Mouse (Mus musculus): Measurements from ENCODE around the gene Vwa5b1. TPM values are rescaled to one million over a fixed set of nuclear protein-coding genes. Genes with fewer than 3 reads are reported as not detected.

The Vwa5b1 gene
- polyA plus RNA-seq, 1 experiment from 2014 or later: 0.43 TPM

DNA sequence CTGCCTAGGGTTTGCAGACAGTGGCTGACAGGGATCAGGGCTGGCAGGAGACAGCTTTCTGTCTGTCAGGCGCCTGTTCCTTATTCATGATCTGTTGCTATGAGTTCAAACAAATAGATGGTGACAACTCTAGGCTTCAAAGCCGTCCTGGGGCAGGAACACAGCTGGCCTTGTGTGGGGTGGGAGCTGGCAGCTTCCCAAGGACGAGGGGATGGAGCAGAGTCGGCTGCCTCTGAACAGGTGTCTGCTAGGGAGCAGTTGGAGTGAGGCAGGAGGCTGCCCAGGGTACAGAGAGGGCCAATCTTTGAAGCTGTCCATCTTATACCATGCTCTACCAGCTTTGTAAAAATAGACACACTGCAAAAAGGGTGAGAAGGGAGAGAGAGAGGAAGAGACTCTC is 6.6 kb upstream of the Vwa5b1 start:
- no peak for DNase-seq (ENCODE audit: extremely low spot score, low spot score)
- H3K4me3 ChIP-seq: no peak overlapping the region
- H3K27ac ChIP-seq: no peak overlapping the region
- H3K36me3 ChIP-seq (replicated peaks): no peaks in the 10 kb centered on the region
- H3K4me1 ChIP-seq: 0 out of 2 replicates have a peak, but pooled peaks cover 2% of the 10 kb centered on the region
- no peaks in the 10 kb centered on the region for H3K27me3 ChIP-seq (ENCODE audit: poor library complexity, severe bottlenecking)
- WGBS: 56% methylated on average over 4 of the region's 4 CpGs
- no peaks in the 10 kb centered on the region for H3K9me3 ChIP-seq

DNA sequence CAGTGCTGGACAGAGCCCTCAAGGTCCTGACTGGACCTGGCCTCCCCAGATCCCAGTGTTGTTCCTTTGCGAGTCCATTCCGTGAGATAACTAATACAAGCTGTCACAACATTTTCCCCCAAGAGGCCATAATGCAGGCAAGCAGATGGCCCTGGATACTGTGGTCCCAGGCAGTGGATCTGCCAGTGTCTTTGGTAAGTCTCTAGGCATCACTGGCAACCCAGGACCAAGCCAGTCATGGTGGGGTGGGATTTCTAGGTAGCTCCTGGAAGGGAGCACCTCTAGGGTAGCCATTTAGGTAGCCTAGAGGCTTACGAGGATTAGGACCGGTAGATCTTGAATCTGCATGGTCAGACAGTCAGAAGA is 445 bp upstream of the Vwa5b1 start:
- no peaks in the 10 kb centered on the region for H3K36me3 ChIP-seq (replicated peaks)
- 62% methylated on average over 4 of the region's 4 CpGs for whole genome bisulfite sequencing
- no peak for DNase-seq (ENCODE audit: extremely low spot score, low spot score)
- H3K4me3 ChIP-seq: no peak overlapping the region
- H3K9me3 ChIP-seq: no peaks in the 10 kb centered on the region
- peaks cover 26% of the 10 kb centered on the region for H3K4me1 ChIP-seq
- H3K27ac ChIP-seq: peak overlapping the region; percentile 68; the same call in 1 of the 2 replicates
- no peaks in the 10 kb centered on the region for H3K27me3 ChIP-seq (ENCODE audit: poor library complexity, severe bottlenecking)

DNA sequence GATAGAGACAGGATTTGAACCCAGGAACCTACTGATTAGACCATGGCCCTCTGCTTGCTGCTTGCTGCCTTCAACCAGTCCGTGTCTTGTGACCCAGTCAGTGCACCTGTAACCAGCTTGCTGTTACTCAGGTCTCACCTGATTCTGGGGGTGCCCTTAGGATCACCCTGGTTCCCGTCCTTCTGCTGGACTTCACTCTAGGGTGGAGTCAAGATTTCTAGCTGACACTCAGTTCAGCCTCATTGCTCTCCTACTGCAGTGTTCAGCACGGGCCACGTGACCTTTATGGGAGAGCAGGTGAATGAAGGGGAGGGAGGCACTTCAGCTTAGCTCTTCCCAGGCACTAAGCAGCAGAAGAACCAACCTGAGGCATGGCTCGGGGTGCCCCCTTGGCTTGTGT is 7.4 kb downstream of the Vwa5b1 start:
- WGBS: 73% methylated on average over 5 of the region's 5 CpGs
- H3K27ac ChIP-seq: no peak overlapping the region
- peaks cover 5% of the 10 kb centered on the region; the same call in 1 of the 2 replicates for H3K4me1 ChIP-seq
- H3K4me3 ChIP-seq: no peak overlapping the region
- H3K36me3 ChIP-seq (replicated peaks): no peaks in the 10 kb centered on the region
- H3K27me3 ChIP-seq (ENCODE audit: poor library complexity, severe bottlenecking): no peaks in the 10 kb centered on the region
- no peaks in the 10 kb centered on the region for H3K9me3 ChIP-seq
- no peak for DNase-seq (ENCODE audit: extremely low spot score, low spot score)

DNA sequence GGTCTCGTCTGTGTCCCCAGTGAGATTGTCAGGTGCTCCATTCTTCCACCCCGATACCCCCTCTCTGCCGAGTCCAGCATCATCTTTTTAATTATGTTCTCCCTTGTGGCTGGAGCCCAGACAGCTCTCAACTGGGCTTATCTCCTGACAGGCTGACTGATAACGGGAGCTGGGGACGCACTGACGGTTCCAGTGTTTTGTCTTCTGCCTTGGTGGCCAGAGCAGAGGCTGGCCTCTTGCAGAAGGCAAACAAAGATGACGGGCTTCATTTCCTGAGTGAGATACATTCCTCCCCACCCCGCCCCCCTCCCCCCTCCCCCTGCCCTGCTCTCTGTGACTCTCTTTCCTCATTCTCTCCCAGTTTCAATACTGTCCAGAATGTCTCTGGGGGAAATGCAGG is 21.2 kb downstream of the Vwa5b1 start:
- DNase-seq (ENCODE audit: extremely low spot score, low spot score): no peak
- Histone ChIP-seq H3K4me1 (peaks cover 20% of the 10 kb centered on the region), H3K36me3 (replicated peaks) (no peaks in the 10 kb centered on the region), H3K9me3 (no peaks in the 10 kb centered on the region), H3K27ac (peak overlapping the region; percentile 35; the same call in 1 of the 2 replicates), H3K27me3 (ENCODE audit: poor library complexity, severe bottlenecking) (no peaks in the 10 kb centered on the region; the same call in 1 of the 2 replicates), H3K4me3 (no peak overlapping the region)
- WGBS: 32% methylated on average over 8 of the region's 8 CpGs

DNA sequence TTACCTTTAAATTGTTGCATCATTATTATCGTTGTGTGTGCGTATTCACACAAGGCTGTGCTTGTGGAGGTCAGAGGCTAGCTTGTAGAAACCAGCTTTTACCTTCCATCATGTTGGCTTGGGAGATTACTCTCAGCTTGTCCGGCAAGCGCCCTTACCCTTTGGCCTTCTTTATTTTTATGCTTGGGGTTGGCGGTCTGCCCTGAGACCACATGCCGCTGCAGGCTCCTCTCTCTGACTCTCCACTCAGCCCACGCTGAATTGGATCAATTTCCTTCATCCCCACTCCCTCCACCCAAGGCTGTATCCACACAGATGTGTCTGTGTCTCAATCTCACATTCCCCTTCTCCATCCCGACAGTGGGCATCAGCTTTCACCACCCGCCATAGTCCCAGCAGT is 33.8 kb downstream of the Vwa5b1 start:
- H3K4me3 ChIP-seq: no peak overlapping the region
- no peaks in the 10 kb centered on the region for H3K9me3 ChIP-seq
- no peak overlapping the region for H3K27ac ChIP-seq
- H3K36me3 ChIP-seq (replicated peaks): no peaks in the 10 kb centered on the region
- H3K4me1 ChIP-seq: peaks cover 37% of the 10 kb centered on the region
- WGBS: 75% methylated on average over 9 of the region's 9 CpGs
- H3K27me3 ChIP-seq (ENCODE audit: poor library complexity, severe bottlenecking): 0 out of 2 replicates have a peak, but pooled peaks cover 15% of the 10 kb centered on the region
- DNase-seq (ENCODE audit: extremely low spot score, low spot score): no peak

DNA sequence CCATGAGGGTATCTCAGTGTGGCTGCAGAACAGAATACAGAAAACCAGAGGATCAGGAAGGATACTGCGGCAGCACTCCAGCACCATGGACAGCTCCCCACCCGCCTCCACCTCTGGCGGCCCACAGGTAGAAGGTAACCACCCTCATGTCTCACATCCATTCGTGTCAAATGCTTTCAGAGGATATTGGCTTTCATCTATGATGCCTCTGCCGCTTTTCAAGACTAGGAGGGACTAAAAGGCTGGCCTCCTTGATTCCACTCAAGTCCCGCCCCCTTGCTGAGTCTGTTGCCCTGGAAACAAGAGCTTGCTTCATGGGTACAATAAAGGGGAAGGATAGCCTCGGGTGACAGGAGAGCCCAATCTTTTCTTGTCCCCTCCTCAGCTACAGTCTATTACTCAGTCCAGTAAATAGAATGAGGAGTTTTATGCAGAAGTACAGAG is 37.8 kb downstream of the Vwa5b1 start:
- 7% methylated on average over 7 of the region's 7 CpGs for WGBS
- H3K4me3 ChIP-seq: peak overlapping the region; percentile 18; the same call in 1 of the 2 replicates
- no peak overlapping the region for H3K27ac ChIP-seq
- H3K27me3 ChIP-seq (ENCODE audit: poor library complexity, severe bottlenecking): no peaks in the 10 kb centered on the region
- peak; percentile 68 for DNase-seq (ENCODE audit: extremely low spot score, low spot score)
- H3K4me1 ChIP-seq: peaks cover 36% of the 10 kb centered on the region
- H3K9me3 ChIP-seq: no peaks in the 10 kb centered on the region
- H3K36me3 ChIP-seq (replicated peaks): no peaks in the 10 kb centered on the region

DNA sequence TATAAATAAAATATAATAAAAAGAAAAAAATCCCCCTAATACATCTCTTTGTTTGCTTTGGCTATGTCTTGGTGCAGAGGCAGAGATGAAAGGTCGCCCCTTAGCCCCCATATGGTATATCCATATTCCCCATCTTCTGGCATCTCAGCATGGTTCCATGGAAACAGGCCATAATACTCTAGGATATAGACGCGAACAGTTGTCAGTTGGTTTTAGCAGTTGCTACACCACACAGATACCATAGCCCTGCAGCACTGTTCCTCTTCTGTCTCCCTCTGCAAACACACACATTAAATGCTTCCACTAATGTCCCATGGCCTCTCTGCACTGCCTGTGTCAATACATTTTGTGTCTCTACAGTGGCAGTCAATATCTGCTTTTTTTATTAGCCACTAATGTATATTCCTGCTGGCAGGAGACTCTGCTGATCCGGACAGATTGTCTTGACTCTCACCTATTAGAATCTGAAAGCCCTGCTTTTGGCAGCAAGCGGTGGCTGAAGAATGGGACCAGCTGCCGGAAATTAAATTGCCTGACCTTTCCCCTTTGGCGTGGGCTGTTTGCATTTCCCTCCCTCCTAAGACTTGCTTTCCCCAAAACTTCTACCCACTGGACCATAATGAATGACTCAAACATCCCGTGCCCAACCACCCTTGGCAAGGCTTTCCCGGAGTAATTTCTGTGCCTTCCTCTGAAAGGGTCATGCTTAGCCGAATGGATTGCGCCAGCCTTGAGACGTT is 39.1 kb downstream of the Vwa5b1 start:
- Histone ChIP-seq H3K4me1 (peaks cover 28% of the 10 kb centered on the region), H3K4me3 (no peak overlapping the region), H3K27ac (no peak overlapping the region), H3K36me3 (replicated peaks) (no peaks in the 10 kb centered on the region), H3K9me3 (no peaks in the 10 kb centered on the region), H3K27me3 (ENCODE audit: poor library complexity, severe bottlenecking) (no peaks in the 10 kb centered on the region)
- DNase-seq (ENCODE audit: extremely low spot score, low spot score): no peak
- WGBS: 61% methylated on average over 12 of the region's 12 CpGs

DNA sequence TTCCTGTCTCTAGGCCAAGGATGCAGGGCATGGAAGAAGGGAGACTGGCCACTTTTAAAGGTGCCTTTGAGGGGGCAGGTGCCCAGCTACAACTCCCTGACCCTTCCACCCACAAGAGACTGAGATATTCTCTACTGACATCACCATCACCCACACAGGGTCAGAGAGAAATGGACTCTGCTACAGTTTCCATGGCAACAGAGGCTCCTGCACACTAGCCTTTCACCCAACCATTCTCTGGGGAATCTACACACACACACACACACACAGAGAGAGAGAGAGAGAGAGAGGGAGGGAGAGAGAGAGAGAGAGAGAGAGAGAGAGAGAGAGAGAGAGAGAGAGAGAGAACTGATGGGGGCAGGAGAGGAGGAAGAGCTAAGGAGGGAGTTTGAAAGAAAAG is 50.7 kb downstream of the Vwa5b1 start:
- H3K36me3 ChIP-seq (replicated peaks): no peaks in the 10 kb centered on the region
- no peaks in the 10 kb centered on the region for H3K9me3 ChIP-seq
- H3K27me3 ChIP-seq (ENCODE audit: poor library complexity, severe bottlenecking): no peaks in the 10 kb centered on the region
- no peak overlapping the region for H3K27ac ChIP-seq
- H3K4me3 ChIP-seq: no peak overlapping the region
- H3K4me1 ChIP-seq: peaks cover 12% of the 10 kb centered on the region
- DNase-seq (ENCODE audit: extremely low spot score, low spot score): no peak

DNA sequence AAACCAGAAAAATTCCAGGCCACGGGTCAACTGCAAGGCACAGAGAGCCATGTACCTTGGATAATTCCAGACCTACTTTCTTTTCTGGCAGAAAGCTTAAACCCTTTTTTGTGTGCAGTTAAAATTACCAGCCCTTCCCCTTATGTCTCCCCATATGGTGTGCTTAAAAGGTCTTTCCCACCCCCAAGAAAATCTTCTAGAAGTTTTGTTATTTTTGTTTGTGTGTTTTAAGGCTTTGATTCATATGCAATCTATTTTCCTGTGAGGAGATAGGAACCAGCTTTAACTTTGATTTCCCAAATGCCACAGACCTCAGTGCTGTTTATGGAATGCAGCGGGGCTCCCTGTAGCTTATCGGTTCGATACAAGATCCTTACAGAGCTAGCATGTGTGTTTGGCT is 53.2 kb downstream of the Vwa5b1 start:
- H3K4me3 ChIP-seq: no peak overlapping the region
- no peaks in the 10 kb centered on the region for H3K27me3 ChIP-seq (ENCODE audit: poor library complexity, severe bottlenecking)
- 83% methylated on average over 4 of the region's 4 CpGs for WGBS
- DNase-seq (ENCODE audit: extremely low spot score, low spot score): no peak
- no peaks in the 10 kb centered on the region for H3K9me3 ChIP-seq
- H3K4me1 ChIP-seq: peaks cover 22% of the 10 kb centered on the region
- no peak overlapping the region for H3K27ac ChIP-seq
- no peaks in the 10 kb centered on the region for H3K36me3 ChIP-seq (replicated peaks)

DNA sequence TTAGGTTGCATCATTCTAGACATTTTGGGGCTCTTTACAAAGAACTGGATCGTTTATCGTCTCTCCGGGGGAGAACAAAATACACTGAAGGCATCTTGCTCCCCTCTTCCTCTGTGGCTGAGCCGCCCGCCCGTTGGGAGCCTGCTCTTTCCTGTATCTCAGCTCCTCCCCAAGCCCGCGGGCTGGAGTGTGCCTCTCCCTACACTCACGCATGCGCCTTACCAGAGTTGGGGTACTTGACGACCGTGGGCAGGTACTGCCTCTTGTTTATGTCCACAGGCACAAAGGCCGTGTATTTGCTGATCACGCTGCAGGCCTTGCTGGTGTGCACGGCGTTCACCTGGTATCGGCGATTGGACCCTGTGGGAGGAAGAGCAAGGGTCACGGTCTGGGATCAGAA is 57.3 kb downstream of the Vwa5b1 start:
- no peak overlapping the region for H3K27ac ChIP-seq

DNA sequence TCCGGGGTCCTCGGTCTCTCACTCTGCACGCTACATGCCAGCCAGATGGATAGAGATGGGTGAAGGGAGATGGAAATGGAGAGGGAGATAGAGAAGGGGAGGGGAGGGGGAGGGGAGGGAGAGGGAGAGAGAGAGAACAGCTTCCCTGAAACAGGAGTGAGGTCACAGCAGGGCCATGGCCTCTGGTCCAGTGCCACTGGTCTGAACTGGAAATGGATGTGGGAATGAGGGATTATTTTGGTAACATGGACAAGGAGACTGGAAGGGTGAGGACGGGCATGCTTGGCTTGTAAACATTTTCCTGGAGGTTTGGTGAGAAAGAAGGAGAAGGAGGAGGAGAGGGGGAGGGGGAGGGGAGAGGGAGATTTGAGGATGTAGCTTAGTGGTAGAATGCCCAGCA is 59.0 kb downstream of the Vwa5b1 start:
- no peak overlapping the region for H3K4me3 ChIP-seq
- DNase-seq (ENCODE audit: extremely low spot score, low spot score): no peak
- H3K27ac ChIP-seq: no peak overlapping the region
- H3K27me3 ChIP-seq (ENCODE audit: poor library complexity, severe bottlenecking): no peaks in the 10 kb centered on the region
- H3K36me3 ChIP-seq (replicated peaks): no peaks in the 10 kb centered on the region
- peaks cover 42% of the 10 kb centered on the region for H3K4me1 ChIP-seq
- no peaks in the 10 kb centered on the region for H3K9me3 ChIP-seq
- WGBS: 90% methylated on average over 3 of the region's 4 CpGs

More for the DNA sequence above, 57.3 kb downstream of the Vwa5b1 start:
- no peaks in the 10 kb centered on the region for H3K27me3 ChIP-seq (ENCODE audit: poor library complexity, severe bottlenecking)
- H3K36me3 ChIP-seq (replicated peaks): no peaks in the 10 kb centered on the region
- H3K4me1 ChIP-seq: peaks cover 37% of the 10 kb centered on the region
- no peaks in the 10 kb centered on the region for H3K9me3 ChIP-seq
- no peak for DNase-seq (ENCODE audit: extremely low spot score, low spot score)
- WGBS: 83% methylated on average over 19 of the region's 19 CpGs
- H3K4me3 ChIP-seq: no peak overlapping the region

DNA sequence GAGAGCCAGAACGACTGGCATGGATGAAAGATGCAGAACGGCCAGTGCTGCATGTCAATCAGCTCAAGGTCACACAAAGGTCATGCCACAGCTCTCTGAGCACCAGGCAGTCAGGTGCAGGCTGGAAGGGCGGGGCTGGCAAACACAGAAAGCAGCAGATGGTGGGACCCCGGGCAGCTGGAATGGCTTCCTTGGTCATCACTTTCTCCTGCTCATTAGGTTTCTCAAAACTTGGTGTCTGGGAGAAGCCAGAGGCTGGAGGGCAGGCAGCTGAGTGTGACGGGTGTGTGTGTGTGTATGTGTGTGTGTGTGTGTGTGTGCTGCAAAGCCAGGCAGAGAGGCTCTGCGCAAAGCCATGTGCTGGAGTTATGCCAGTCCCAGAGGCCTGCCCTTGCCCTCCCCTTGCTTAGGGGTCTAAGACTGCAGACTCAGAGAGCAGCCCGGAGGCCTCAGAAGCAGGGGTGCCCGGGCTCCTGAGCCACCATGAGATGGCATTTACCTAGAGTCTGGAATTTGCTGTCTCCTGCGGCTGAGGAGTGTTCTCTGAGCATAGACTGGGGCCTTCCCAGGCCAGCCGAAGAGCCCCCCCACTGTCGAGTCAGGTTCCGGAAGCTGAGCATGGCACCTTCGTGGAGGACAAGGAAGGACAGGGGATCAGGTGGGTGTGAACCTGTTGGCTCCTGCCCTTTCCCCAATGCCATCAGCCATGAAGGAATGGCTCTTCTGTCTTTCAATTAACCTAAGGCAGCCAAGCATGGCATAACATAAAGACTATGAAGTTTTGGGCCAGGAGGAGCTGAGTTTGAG is 60.7 kb downstream of the Vwa5b1 start:
- no peak for DNase-seq (ENCODE audit: extremely low spot score, low spot score)
- Histone ChIP-seq H3K27ac (no peak overlapping the region), H3K4me3 (no peak overlapping the region), H3K9me3 (no peaks in the 10 kb centered on the region), H3K4me1 (peaks cover 42% of the 10 kb centered on the region), H3K27me3 (ENCODE audit: poor library complexity, severe bottlenecking) (no peaks in the 10 kb centered on the region), H3K36me3 (replicated peaks) (no peaks in the 10 kb centered on the region)
- WGBS: 77% methylated on average over 13 of the region's 13 CpGs

DNA sequence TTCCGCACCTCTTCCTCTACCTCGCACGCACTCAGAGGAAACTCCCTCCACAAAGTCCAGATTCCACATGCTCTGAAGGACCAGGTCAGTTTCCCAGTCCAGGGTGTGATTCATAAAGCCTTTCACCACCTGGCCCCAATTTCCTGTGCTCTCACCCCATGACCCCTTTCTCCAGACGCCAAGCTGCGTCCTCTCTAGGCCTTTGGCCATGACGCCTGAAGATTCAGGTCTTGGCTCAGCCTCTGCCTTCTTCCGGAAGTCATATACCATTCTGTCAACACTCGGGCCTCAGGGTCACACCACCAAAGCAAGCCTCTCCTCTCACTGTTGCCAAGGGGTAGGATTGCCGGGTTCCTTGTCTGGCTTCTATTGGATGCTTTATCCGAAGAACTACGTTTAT is 65.8 kb downstream of the Vwa5b1 start:
- 67% methylated on average over 11 of the region's 11 CpGs for WGBS

More for the DNA sequence above, 65.8 kb downstream of the Vwa5b1 start:
- Histone ChIP-seq H3K4me3 (no peak overlapping the region), H3K9me3 (no peaks in the 10 kb centered on the region), H3K36me3 (replicated peaks) (no peaks in the 10 kb centered on the region), H3K4me1 (peaks cover 46% of the 10 kb centered on the region), H3K27ac (peak overlapping the region; percentile 25; the same call in 1 of the 2 replicates), H3K27me3 (ENCODE audit: poor library complexity, severe bottlenecking) (no peaks in the 10 kb centered on the region)
- DNase-seq (ENCODE audit: extremely low spot score, low spot score): peak; percentile 18

All from forebrain, embryonic 10.5 days (tissue).